Mouse (Mus musculus): ENCODE results near the gene Macrod1. TPM values are rescaled to one million over a fixed set of nuclear protein-coding genes. Genes with fewer than 3 reads are reported as not detected.

Gene Macrod1
- total RNA-seq, 4 experiments from 2014 or later: 16.7 to 19.7 (median 18.0) TPM

GRCm38 (mm10) chr19:7234537-7235221, 178.1 kb downstream of the Macrod1 start:
- peak; percentile 62 to 67 for DNase-seq (ENCODE audit: low spot score in 2 of 2)

- no peak for DNase-seq (ENCODE audit: low spot score in 2 of 2)
Observed at GRCm38 (mm10) chr19:7235461-7235860, 178.9 kb downstream of the Macrod1 start.

GRCm38 (mm10) chr19:7236011-7236410, 179.4 kb downstream of the Macrod1 start:
- DNase-seq (ENCODE audit: low spot score in 2 of 2): no peak

- no peak for DNase-seq (ENCODE audit: low spot score in 2 of 2)
Observed at GRCm38 (mm10) chr19:7236742-7237141, 180.1 kb downstream of the Macrod1 start.

GRCm38 (mm10) chr19:7239574-7239973, 183.0 kb downstream of the Macrod1 start:
- DNase-seq (ENCODE audit: low spot score in 2 of 2): no peak

- no peak for DNase-seq (ENCODE audit: low spot score in 2 of 2)
Observed at GRCm38 (mm10) chr19:7240291-7240690, 183.7 kb downstream of the Macrod1 start.

- peak; percentile 84 to 94 for DNase-seq (ENCODE audit: low spot score in 2 of 2)
Observed at GRCm38 (mm10) chr19:7240782-7241690, 184.4 kb downstream of the Macrod1 start, which contains the start of gene Naa40. Gene Naa40 (minus strand): TSS chr19:7241183.

- DNase-seq (ENCODE audit: low spot score in 2 of 2): no peak
Observed at GRCm38 (mm10) chr19:7246021-7246420, 189.4 kb downstream of the Macrod1 start.

Other genes with a start within 250 kb of the Macrod1 start
- gene Rps6ka4, start 216.2 kb upstream of the Macrod1 start, total RNA-seq (2022): 10 to 100 TPM; 41.9 to 59.0 (median 49.0) TPM
- 1 to 10 TPM; 4.6 to 6.3 (median 5.8) TPM for gene Ccdc88b, start 198.6 kb upstream of the Macrod1 start, total RNA-seq (2022)
- 10 to 100 TPM; 35.0 to 55.2 (median 44.9) TPM for gene Trmt112, start 147.1 kb upstream of the Macrod1 start, total RNA-seq (2022)
- 100 to 1,000 TPM; 294 to 374 (median 338) TPM for gene Prdx5, start 146.7 kb upstream of the Macrod1 start, total RNA-seq (2022)
- 10 to 100 TPM; 60.5 to 66.0 (median 63.4) TPM for gene Esrra, start 135.0 kb upstream of the Macrod1 start, total RNA-seq (2022)
- 10 to 100 TPM; 15.5 to 18.5 (median 16.6) TPM for gene Catsperz, start 131.4 kb upstream of the Macrod1 start, total RNA-seq (2022)
- gene Kcnk4, start 122.3 kb upstream of the Macrod1 start, total RNA-seq (2022): 10 to 100 TPM; 25.0 to 31.5 (median 25.7) TPM
- gene Bad, start 114.9 kb upstream of the Macrod1 start, total RNA-seq (2022): 10 to 100 TPM; 34.6 to 44.9 (median 37.6) TPM
- gene Gpr137, start 114.3 kb upstream of the Macrod1 start, total RNA-seq (2022): 100 to 1,000 TPM; 101 to 106 (median 104) TPM
- gene Ppp1r14b, start 81.8 kb upstream of the Macrod1 start, total RNA-seq (2022): 10 to 100 TPM; 56.6 to 72.1 (median 59.0) TPM
- gene Plcb3, start 80.3 kb upstream of the Macrod1 start, total RNA-seq (2022): 10 to 100 TPM; 13.8 to 18.2 (median 14.5) TPM
- gene Fkbp2, start 76.3 kb upstream of the Macrod1 start, total RNA-seq (2022): 100 to 1,000 TPM in 2 of 4 experiments, 10 to 100 TPM in 2; 79.1 to 129 (median 98.4) TPM
- gene Vegfb, start 69.2 kb upstream of the Macrod1 start, total RNA-seq (2022): 100 to 1,000 TPM in 3 of 4 experiments, 10 to 100 TPM in 1; 98.9 to 107 (median 104) TPM
- 10 to 100 TPM; 27.0 to 32.6 (median 29.7) TPM for gene Dnajc4, start 64.2 kb upstream of the Macrod1 start, total RNA-seq (2022)
- gene Nudt22, start 60.7 kb upstream of the Macrod1 start, total RNA-seq (2022): 10 to 100 TPM; 13.8 to 17.0 (median 16.2) TPM
- gene Trpt1, start 60.7 kb upstream of the Macrod1 start, total RNA-seq (2022): 10 to 100 TPM; 20.2 to 25.3 (median 21.3) TPM
- 10 to 100 TPM in 1 of 4 experiments, 1 to 10 TPM in 3; 4.1 to 11.5 (median 7.1) TPM for gene Fermt3, start 37.3 kb upstream of the Macrod1 start, total RNA-seq (2022)
- gene Stip1, start 16.8 kb upstream of the Macrod1 start, total RNA-seq (2022): 100 to 1,000 TPM; 160 to 199 (median 183) TPM
- 10 to 100 TPM; 35.6 to 42.2 (median 39.1) TPM for gene Flrt1, start 48.9 kb downstream of the Macrod1 start, total RNA-seq (2022)
- 100 to 1,000 TPM; 267 to 296 (median 278) TPM for gene Otub1, start 149.5 kb downstream of the Macrod1 start, total RNA-seq (2022)
- gene Cox8a, start 160.8 kb downstream of the Macrod1 start, total RNA-seq (2022): 1,000 to 10,000 TPM; 1,021 to 1,102 (median 1,060) TPM
- 10 to 100 TPM; 30.6 to 39.2 (median 32.3) TPM for gene Naa40, start 184.4 kb downstream of the Macrod1 start, total RNA-seq (2022)
- 10 to 100 TPM; 15.5 to 17.6 (median 15.6) TPM for gene Rcor2, start 210.5 kb downstream of the Macrod1 start, total RNA-seq (2022)

Measured in left cerebral cortex, adult 8-10 months (tissue).